Mouse (Mus musculus) liver, adult 2 months (tissue): ENCODE data around the gene Myadml2.

Experiments
- CTCF ChIP-seq: fragments of 200-500 bp; IDR thresholded peaks from 2 replicates; pipeline ENCODE4 v1.5.1; 2011; ENCODE audit warnings: low read depth, low read length, control low read depth
- POLR2A ChIP-seq: fragments of 200-500 bp; IDR thresholded peaks from 2 replicates; pipeline ENCODE4 v1.6.1; 2011; ENCODE audit warnings: low read length, control low read depth; ENCODE audit not compliant: insufficient read depth; ENCODE audit errors: extremely low read depth

GRCm38 (mm10) chr11:120672687-120673593 lies 25.0 kb upstream of the Myadml2 start, which contains the start of gene Aspscr1:
- TF ChIP-seq POLR2A (peak; percentile 90), CTCF (no peak)
